Mouse (Mus musculus): ENCODE measurements around the gene Sec14l4.

Gene Sec14l4

DNA sequence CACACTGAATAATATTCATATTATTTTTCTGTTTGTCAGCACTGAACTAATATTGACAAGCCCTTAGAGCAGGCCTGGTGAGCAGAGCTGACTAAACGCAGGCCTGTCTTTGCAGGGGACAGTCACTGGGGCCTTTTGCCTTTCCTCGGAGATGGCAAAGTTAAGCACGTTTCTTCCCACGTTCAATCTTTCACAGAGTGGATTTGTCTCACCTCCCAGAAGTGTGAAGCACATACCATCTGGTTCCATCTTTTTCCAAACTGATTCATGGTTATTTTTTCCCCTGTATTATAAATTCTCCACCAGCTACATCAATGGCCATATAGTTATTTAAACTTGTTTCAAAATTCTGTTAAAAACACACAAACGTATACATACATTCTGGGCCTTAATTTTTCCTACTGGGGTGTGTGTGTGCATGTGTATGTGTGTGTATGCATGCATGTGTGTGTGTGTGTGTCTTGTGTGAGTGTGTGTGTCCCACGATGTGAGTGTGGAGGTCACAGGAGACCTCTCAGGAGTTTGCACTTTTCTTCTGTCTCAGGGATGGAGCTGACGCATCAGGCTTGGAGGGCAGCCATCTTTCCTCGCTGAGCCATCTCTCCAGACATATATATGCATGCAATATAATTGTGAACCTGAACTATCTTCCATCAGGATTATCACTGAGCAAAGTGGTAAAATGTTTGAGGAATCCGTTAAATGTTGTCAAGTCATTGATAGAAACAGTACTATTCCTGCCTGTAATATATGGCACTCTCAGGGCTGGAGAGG, 3.5 kb upstream of the Sec14l4 start:
- in situ Hi-C loops (cut with MboI, MseI), result no loop called here

DNA sequence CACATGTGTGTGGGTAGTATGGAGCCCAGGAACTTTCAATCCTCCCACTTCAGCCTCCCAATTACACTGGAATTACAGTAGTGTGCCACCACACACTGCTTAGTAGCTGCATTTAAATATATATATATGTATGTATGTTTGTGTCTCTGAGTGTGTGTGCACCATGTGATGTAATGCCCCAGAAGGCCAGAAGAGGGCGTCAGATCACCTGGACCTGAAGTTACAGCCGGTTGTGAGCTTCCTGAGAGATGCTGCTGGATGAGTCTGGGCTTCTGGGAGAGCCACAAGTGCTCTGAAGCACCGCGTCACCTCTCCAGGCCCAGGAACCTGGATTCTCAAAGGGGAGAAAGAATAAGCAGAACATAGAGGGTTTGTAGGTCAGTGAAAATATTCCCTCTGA, 1.9 kb upstream of the Sec14l4 start:
- in situ Hi-C loops (cut with MboI, MseI), result no loop called here

DNA sequence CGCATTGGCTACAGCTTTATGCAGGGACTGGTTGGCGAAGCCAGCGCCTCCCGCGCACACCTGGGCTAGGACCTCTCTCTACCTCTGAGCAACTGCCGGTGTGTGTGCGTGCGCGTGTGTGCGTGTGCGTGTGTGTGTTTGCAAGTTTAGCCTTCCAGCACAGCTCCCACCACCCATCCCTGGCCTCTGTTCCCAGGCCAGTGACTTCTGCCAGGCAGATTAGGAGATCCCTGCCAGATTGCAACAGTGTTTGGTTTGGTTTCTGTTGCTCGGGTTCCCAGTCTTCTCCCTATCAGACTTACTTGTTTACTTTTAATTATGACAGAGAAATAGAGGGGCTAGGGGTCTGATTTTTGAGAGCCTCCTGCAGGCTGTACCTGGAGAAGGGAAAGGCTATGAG, 699 bp downstream of the Sec14l4 start:
- in situ Hi-C loops (cut with MboI, MseI), result no loop called here

DNA sequence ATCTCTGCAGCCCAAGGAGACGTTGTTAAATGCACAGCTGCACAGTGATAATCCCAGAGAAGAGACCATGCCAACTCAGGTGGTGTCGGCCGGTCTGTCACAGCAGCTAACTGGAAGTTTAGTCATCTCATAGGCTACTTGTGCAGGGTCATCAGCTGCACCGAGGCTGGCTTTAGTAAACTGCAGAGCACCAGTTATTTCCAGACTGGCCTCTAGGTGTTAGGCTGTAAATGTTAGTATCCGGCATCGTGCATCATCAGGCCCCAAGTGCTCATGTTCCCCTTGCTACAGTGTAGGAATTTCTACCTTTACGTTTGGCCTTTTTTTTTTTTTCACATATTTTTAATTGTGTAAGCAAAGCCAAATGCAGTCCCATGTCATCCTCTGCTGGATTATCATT, 2.2 kb downstream of the Sec14l4 start:
- in situ Hi-C loops (cut with MboI, MseI), result no loop called here

DNA sequence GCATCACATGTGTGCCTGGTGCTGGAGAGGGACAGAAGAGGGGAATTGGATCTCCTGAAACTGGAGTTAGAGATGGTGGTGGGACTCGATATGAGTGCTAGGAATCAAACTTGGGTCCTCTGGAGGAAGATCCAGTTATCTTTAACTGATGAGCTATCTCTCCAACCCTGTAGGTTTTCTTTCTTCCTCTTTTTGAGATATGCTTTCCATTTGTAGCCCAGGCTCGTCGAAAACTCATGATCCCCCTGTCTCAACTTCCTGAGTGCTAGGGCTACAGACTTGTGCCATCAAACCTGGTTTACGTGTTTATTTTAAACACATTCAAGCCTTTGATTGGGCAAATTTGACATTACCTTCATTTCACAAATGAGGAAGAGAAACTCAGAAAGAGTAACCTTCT, 2.9 kb downstream of the Sec14l4 start:
- in situ Hi-C loops (cut with MboI, MseI), result no loop called here

DNA sequence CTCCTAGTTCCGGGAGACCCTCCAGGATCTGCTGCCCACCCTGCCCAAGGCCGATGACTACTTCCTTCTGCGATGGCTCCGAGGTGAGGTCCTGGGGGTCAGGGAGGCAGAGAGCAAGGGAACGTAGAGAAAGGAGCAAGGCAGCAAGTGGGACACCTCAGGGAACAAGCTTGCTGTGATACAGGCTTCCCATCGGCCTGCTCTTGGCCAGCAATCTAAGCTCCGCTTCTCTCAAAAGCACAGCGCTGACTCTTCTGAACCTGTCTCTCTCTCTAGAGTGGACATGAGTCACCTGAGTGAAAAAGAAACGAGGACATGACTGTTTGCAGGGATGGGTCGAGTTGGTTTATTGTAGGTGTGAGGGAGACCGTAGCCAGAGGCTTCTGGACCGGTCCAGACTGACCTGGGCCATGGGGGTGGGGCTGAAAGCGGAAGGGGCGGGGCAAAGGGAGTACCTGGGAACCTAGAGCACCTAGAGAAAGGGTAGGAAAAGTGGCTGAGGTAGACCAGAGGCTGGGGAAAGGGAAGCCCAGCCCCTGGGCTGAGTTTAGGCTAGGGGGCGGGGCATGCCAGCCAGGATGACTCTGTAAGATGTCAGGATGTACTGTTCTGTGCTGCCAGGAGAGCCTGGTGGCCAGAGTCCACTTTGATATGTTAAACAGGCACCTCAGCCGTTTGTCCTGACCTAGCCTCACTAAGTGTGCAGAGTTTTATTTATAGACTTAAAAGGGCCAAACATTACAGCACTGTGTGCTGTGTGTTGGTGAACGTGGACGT, 4.0 kb downstream of the Sec14l4 start:
- in situ Hi-C loops (cut with MboI, MseI), result no loop called here

DNA sequence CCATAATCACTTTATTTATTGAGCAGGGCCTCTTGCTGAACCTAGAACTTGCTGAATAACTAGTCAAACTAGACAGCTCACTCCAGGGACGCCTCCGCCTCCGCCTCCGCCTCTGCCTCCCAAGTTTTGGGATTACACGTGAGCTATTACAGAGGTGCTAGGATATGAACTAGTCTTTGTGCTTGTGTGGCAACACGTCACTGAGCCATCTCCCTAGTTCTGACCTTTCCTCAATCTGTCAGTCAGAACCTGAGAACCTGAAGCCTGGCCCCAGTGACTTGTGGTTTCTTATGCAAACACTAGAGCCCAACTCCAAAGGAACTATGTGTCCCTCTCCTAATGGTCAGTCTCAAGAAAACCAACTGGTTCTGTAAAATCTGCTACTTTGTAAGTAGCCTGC, 4.7 kb downstream of the Sec14l4 start:
- in situ Hi-C loops (cut with MboI, MseI), result no loop called here

DNA sequence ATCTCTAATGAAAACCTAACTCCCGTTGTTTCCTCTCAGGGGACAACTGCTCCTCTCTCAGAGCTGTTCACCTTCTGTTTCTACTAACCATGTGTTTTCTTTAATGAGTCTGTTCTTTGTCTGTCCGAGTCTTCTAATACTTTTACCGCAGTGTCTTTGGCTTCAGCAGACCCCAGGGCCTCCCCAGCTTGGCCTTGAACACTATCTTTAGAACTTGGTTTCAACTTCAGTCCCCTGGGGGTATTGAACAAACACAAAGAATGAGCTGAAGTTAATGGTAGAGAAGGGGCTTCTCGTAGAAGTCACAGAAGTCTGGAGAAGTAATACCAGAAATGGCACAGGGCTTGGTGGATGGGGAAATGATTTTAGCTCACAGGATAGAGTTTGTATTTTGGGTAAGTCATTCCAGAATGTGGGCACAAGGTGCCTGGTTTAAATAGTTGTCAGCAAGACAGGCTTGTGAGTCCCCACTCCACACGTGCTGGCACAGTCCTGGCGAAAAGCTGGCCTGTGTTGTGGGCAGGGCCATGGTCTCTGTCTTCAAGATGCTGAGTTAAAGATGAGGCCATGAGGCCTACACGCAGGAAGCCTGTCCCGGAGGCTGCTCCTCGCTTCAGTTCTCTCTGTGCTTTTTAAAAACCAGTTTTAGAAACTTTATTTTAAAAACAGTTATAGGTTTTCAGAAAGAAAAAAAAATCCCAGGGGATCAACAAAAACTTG, 5.3 kb downstream of the Sec14l4 start:
- in situ Hi-C loops (cut with MboI, MseI), result no loop called here

DNA sequence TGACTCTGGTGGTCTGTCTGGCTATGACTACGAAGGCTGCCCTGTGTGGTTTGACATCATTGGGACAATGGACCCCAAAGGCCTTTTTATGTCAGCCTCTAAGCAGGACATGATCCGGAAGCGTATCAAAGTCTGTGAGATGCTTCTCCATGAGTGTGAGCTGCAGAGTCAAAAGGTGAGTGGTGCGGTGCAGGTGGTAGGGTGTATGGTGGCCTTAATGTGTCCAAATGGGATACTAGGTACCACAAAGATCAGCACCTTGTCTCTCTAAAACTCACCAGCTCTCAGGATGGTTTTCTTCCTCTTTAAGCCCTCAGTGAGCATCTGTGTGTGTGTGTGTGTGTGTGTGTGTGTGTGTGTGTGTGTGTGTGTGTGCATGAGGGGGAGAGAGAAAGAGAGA, 8.7 kb downstream of the Sec14l4 start:
- in situ Hi-C loops (cut with MboI, MseI), result no loop called here

DNA sequence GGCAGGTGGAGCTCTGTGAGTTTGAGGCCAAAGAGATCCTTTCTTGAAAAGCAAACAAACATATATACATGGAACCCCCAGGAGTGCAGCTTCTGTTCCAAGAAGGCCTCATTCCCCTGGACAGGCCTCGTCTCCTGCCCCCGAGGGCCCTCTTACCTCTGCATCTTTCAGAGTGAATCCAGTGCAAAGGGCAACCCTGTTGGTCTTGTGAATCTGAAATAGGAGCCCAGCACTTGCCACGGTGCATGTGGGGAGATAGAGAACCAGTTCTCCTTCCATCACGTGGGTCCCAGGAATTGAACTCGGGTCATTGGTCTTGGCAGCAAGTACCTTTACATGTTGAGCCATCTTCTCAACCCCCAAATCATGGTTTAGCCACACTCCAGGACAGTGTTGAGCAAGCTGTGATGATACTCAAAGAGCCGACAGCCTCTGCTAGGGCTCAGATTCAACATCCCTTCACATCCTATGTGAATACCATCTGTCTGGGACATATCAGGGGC, 9.9 kb downstream of the Sec14l4 start:
- in situ Hi-C loops (cut with MboI, MseI), result no loop called here

DNA sequence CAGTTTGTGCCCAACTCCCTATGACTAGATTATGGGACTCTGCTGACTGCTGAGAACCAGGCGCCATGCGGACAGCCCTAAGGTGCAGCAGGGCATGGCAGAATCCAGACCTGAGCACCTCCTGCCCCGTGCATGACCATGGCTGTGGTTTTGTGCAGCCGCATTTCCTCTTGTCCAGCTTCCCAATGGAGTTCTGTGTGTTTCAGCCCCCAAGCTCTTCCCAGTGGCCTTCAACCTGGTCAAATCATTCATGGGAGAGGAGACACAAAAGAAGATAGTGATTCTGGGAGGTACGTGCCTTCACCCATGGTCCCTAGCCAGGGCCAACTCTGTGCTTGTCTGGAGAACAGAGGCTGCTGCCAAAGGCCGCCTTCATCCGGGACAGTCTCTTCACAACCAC, 11.8 kb downstream of the Sec14l4 start:
- in situ Hi-C loops (cut with MboI, MseI), result no loop called here

DNA sequence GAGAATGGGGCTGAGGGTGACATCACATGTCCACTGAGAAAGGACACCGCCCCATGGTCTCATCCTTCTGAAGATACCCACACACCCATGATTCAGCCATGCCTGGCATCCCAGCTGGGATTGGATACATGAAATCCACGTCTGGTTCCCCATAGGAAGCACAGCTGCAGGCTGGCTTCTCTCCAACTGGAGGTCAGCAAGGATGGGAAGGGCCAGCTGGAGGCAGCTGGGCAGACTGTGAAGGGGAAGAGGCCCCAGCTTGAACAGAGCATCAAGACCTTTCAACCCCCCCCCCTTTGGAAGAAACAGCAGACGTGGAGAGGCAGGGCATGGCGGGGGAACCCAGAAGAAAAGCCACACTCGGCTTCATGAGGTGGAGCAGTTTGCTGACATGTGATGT, 15.3 kb downstream of the Sec14l4 start:
- in situ Hi-C loops (cut with MboI, MseI), result no loop called here

DNA sequence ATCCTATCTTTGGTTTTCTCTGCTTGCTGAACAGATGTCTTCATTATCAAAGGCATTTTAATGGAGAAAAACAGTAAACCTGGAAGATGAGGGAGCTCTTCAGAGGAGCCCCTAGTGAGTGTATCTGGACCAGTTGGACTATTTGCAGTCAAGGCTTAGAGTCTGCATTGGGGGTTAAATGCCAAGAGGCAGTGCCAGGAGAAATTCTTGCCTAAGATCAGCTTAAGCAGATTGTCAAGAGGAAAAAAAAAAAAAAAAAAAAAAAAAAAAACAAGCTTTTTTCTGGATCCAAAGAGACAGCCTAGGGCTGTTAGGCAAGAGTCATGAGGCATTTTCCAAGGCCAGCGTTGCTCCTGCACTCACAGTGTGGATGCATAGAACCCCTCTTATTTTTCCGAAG, 16.5 kb downstream of the Sec14l4 start:
- in situ Hi-C loops (cut with MboI, MseI), result no loop called here

DNA sequence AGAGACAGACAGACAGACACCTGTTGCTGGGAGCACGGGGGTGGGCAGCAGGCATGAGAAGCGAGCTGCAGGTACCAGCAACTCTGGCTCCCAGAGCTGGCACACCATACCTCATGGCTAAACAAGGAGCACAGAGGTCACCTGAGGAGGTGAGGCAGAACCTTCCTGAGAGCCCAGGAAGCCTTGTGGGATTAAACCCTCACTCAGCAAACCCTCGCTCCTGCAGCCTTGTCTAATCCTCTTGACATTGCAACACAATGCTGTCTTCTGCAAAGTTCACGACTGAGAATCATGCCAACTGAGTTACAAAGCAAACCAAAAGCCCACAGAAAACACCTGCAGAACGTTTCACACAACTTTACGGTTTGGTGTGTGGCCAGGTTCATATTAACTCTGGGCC, 17.2 kb downstream of the Sec14l4 start:
- in situ Hi-C loops (cut with MboI, MseI), result no loop called here

DNA sequence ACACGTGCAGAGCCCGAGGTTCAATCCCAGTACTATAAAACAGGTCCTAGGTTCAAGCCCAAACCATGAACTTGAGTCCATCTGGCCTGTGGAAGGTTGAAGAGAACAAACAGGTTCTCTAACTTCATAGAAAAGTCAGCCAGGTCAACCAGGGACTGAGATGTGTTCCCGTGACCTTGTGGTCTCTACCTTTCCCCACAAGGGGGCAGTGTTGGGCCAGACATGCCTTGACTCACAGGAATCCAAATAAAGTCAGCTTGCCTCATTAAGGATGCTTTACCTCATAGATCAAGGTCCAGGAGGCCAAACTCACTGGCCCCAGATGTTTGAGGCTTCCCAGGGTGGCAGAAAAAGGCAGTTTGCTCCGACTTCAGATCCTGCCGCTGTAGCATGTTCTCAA, 22.3 kb downstream of the Sec14l4 start:
- in situ Hi-C loops (cut with MboI, MseI), result loop anchor here (5.0 kb wide), 1 partner anchor 79 kb away; no protein-coding TSS in a partner anchor

DNA sequence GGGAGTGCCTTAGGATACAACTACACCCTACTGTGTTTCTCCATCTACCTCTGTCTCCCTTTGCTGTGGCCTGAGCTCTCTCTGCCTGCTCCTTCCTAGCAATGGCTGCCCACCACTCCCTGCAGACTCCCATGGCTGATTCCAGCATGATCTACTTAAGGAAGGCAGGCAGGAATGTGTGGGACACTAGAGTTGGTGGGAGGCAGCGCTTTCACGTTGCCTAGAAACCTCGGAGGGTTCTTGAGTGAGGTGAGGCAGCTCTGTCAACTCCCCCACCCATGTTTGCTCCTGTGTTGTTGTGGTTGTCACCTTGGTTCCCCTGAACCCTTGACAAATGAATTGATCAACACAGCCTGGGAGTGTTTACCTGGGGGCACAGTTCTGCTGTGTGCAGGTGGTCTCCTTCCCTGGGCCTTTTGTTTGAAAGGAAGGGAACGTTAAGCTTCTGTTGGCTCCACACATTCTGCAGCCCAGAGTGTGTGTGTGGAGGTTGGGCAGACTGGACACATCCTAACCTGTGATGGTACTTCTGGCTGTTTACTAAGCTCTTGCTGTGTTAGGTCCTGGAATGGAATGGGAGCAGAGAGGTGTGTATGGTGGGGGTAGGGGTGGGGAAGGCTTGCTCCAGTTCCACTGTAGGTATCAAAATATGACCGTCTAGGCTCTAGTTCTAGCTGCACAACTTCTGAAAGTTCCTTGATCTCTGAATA, 29.8 kb downstream of the Sec14l4 start:
- in situ Hi-C loops (cut with MboI, MseI), result no loop called here

DNA sequence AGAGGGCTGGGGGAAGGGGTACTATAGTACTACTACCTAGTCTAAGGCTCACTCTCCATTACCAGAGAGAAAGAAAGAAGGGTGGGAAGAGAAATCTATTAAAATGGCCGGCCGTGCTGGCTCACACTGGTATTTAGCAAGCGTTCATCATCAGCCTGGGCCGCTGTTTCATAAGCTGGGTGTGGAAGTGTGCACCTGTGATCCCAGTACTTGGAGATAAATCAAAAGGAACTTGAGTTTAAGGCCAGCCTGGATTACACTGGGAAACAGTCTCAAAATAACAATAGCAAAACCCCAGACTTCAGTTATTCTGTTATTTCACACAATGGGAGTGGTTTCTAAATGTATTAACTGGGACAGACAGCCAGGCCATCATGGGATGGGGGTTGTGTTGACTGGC, 31.3 kb downstream of the Sec14l4 start:
- in situ Hi-C loops (cut with MboI, MseI), result no loop called here

DNA sequence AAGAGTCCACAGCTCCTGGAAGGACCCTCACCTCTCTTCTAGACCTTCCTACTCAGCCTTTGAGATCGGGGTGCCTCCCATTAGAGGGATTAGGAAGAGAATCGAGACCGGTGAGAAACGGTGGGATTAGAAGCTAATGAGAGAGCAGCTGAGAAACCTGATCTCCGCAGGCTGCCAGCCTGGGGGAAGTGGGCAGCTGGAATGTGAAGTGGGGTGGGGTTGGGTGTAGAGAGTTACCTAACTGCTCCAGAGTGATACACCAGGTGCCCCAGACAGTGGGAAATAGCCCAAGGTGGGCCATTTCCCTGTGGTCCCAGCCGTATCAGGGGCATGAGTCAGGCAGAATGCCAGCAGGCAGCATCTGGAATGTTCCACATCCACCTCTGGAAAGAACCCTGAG, 31.7 kb downstream of the Sec14l4 start:
- in situ Hi-C loops (cut with MboI, MseI), result no loop called here

DNA sequence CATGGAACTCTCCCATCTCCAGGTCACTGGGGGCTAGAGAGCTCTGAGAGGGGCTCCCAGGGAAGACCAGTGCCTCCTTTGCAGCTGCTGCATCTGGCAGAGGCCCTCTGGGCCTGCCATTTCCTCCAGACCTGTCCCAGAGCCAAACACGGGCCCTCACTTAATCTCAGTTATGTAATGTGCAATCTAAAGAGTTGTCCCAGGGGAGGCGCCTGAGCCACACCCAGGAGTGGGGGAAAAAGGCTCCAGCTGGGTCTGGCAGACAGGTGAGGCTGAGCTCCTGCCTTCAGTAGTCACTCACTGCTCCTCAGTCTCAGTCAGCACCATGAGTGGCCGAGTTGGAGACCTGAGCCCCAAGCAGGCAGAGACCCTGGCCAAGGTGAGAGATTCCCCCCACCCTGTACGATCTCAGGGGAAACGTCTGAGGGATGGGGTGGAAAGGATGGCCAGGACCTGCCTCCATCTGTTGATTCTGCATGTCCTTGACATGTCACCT, 33.4 kb downstream of the Sec14l4 start, which contains the start of gene Sec14l3:
Gene Sec14l3, plus strand, starts transcription at position 215 of the 496 bp plus-strand sequence.
- in situ Hi-C loops (cut with MboI, MseI), result no loop called here

DNA sequence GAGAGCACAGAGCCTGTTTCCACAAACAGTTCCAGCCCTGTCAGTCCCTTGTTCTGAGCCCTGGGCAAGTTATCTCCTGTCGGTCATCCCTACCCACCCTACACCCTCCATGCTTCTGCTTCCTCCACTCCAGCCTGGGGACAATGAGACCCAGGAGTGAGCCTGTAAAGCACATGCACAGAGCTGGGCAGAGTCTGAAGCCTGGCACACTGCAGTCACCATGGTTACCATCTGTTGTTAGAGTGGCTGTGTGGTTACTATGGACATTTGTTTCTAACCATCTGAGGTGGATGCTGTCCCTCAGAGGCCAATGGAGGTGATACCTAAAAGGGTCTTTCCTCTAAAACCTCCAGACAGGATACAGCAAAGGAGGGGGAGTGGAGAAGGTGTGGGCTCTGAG, 38.4 kb downstream of the Sec14l4 start:
- in situ Hi-C loops (cut with MboI, MseI), result no loop called here

DNA sequence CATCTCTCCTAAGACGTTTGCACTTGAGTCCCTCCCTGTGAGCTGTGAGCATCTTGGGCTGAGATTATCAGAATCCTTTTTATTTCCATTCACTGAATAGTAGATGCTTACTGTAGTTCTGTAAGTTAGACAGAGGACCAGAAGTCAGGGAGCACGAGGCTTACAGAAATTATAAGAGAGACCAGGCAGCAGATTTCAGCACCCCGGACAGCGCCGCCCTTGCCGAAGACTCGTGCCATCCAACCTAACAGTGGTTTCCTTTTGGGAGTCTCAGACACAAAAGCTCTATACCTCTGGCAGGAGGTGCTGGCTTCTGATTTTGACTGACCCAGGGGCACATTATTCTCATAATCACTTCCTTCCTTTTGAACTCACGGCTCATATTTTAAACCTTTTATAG, 45.4 kb downstream of the Sec14l4 start:
- in situ Hi-C loops (cut with MboI, MseI), result no loop called here
